Mouse (Mus musculus) adrenal gland, adult 18-20 months (tissue): ENCODE data around the gene Ahctf1. TPM values are rescaled to one million over a fixed set of nuclear protein-coding genes. Genes with fewer than 3 reads are reported as not detected.

ENCODE experiments used
- DNase-seq, 2 experiments: peaks; one replicate each; pipeline ENCODE4 v3.0.0; 2021 to 2022; ENCODE audit warnings: low spot score in 2 of 2
- total RNA-seq, 2 experiments: library from RNA; stranded (reverse); gene quantifications; 1 replicate in 1 of 2; 2 replicates in 1 of 2; pipeline ENCODE4 v1.2.3; 2021

The Ahctf1 gene
- total RNA-seq, 2 experiments from 2014 or later: 34.6 to 34.9 TPM

GRCm38 (mm10) chr1:179805751-179806150 is 2.3 kb upstream of the Ahctf1 start:
- no peak for DNase-seq

- no peak for DNase-seq
These were observed 831 bp upstream of the Ahctf1 start for GRCm38 (mm10) chr1:179804140-179804881.

- peak; percentile 62 to 65 for DNase-seq
These were observed 619 bp downstream of the Ahctf1 start, which contains the start of gene Gm10518 for GRCm38 (mm10) chr1:179802610-179803512. Gene Gm10518, plus strand, starts transcription at chr1:179803376.

- DNase-seq: no peak
These were observed 4.7 kb downstream of the Ahctf1 start for GRCm38 (mm10) chr1:179798794-179799193.

DNA sequence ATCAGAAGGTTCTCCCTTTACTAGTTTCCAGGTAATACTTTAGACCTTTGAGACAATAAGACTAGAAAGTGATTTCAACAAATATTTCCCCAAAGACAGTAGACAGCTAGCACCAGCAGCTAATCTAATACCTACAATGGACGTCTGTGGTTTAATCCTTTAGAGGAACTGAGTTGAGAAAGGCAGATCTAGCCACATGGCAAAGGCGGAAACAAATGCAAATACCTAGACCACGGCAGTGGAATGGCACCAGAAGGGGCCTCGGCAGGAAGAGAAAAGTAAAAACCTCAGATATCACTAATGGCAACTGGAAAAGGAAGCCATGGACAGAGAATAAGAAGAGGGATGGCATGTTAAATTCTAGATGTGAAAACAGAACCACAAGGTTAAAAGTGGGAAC is 16.2 kb downstream of the Ahctf1 start:
- no peak for DNase-seq

DNA sequence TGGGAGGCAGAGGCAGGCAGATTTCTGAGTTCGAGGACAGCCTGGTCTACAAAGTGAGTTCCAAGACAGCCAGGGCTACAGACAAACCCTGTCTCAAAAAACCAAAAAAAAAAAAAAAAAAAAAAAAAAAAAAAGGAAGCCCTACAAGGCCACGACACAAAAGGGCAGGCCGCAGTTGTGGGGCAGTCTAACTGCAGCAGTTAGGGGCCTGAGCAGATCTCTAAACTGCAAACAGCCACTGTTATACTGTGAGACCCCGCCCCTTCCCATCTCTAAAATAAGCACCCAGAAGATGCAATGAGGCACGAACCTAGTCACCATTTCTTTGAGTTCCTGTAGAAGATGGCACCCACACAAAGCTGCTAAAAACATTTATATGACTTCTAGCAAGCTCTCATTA is 18.0 kb downstream of the Ahctf1 start:
- no peak for DNase-seq

DNA sequence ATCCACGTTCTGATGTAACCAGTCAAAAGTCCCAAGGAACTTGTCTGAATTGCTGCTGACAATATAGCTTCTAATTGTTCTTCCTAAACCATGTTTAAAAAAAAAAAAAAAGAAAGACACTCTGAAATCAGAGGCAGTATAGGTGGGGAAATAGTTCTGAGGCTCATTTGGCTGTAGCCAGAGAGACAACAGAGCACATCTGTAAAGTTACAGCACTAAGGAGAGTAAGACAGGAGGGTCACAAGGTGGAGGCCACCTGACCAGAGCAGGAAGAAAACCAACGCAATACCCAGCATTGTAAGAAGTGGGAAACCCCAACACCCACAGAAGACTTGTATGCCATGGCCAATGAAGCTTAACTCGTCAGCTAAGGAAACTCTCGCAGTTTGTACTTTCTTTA is 19.4 kb downstream of the Ahctf1 start:
- no peak for DNase-seq

- no peak for DNase-seq
These were observed 26.6 kb downstream of the Ahctf1 start for GRCm38 (mm10) chr1:179776831-179777230.

DNA sequence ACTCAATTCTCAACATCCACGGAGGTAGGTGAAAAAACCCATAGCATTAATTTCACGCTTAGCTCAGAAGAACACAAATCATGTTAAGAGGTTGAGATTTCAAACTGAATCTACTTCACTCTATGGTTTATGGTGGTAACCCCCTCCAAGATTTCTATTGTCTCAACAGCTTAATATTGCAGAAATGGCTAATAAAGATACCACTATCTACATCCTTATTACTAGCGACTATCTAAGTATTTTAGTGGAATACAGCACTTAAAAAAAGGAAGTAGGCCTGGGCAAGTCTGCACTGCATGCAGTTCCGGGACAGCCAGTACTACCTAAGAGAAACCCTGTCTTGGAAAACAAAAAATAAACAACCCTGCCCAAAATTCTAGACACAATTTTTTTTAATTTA is 42.9 kb downstream of the Ahctf1 start:
- DNase-seq: no peak

GRCm38 (mm10) chr1:179760086-179760485 is 43.4 kb downstream of the Ahctf1 start:
- DNase-seq: no peak

GRCm38 (mm10) chr1:179756477-179756876 is 47.0 kb downstream of the Ahctf1 start:
- no peak for DNase-seq

DNA sequence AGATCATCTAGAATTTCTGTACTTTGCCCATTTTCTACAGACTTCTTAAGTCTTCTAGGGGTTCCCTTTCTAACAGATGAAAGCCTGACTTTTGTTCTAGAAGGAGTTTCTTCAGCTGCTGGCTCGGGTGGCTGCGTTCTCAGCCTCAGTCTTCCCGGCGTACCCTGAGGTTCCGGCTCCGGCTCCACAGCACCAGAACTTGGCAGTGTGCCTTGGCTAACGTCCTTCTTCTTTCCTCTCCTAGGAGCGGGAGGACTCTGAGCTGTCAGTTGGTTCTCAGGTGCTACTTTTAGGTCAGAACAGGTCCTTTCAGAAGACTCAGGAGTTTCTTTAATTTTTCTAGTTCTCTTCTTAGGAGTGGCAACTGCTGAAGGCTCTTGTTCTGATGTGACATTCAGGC is 50.5 kb downstream of the Ahctf1 start:
- no peak for DNase-seq

- DNase-seq: no peak
These were observed 51.2 kb downstream of the Ahctf1 start for GRCm38 (mm10) chr1:179752276-179752675.

DNA sequence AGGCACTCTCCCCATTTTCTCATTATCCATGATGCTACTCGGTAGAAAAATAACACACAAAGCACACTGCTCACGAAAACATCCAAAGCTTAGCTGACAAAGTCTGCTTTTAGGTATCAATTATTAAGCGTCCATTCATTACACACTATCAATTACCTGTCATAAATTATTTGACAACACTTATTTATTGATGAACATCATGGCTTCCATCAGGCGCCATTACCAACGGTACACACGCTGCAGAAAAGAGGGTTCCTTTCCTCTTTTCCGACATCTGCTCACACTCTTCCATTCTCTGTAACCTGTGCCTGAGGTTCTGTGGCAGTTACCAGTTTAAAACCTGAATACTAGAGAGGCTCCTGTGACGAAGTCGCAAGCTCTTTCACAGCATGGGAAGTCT is 58.3 kb downstream of the Ahctf1 start, which contains the start of gene Kif28:
TSS of gene Kif28 (minus strand) at position 101 of the 400 bp plus-strand sequence.
- DNase-seq: no peak

DNA sequence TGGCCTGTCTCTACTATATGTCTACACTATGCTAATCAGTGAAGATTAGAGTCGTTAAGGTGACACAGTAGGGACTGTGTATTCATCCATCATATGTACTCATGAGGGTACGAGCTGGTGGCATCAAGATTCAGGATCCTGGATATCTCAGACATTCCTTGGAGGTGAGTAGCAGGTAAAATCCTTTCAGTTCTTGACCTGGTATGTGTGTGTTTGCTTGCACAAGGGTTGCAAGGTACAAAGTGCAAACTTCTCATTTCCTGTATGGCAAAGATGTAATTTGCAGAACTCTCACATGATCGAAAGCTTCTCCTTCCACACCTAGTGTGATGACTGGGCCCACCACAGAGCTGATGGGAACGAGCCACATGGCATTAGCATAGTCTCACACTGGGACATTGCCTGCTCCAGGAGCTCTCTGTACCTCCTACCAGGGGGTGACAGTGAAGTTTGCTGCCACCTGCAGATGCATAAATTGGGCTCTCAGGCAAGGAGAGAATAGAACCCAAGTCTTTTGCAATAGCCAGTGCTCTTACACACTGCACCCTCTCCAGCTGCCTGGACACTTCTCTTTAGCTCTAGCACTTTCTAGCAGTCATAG is 59.8 kb downstream of the Ahctf1 start:
- DNase-seq: no peak

DNA sequence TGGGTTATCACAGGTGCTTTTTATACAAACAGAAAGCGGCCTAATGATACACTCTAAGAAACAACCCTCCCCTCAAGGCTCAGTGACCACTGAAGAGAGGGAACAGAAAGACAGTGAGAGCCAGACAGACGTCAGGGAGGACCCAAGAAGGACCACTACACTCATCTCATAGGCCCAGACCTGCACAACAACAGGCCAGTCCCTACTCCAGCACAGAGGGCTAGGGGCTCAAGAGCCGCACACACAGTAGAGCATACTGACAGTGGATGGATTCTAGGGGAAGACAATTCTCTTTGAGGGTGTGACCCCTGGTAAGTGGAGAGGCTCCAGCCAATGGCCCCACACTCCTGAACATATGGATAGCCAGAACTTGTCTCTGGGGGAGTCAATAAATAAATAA is 67.0 kb downstream of the Ahctf1 start:
- no peak for DNase-seq

DNA sequence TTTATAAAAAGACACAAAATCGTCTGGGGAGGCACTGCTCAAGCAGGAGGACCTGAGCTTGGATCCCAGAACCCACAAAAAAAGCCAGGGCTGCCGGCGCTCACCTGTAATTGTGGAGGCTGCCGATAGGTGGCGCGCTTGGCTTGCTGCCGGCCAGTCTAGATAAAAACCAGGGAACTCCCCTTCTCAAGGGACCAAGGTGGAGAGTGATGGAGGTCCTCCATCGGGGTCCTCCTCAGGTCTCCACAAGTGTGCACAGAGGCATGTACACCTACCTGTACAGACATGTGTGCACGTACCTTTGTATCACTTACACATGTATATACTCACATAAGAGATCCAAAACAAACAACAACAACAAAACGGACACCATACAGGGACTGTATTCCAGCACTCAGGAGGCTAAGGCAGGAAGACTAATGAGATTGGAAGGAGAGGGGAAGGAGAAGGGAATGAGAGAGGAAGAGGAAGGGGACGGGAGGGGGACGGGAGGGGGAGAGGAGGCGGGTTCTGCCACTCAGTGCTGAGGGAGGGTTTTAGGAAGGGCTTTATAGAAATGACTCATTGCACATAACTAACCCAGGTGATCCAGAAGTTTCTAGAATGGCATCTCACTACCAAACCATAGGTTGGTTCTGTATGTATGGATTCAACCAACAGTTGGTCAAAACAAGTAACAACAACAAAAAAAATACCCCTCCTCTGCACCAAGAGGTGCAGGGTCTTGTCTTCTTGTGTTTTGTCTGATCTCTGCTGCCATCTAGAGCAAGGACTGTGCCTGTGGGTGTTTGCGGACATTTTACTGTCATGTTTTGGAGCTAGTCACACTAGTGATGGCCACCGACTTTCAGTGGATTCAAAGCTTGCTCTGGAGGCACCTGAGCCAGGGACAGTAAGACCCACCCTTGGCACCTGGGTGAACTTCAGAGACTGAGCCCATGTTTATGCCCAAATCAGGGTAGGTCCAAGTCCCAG is 68.7 kb downstream of the Ahctf1 start:
- DNase-seq: peak; percentile 66 to 68

GRCm38 (mm10) chr1:179731391-179731790 is 72.1 kb downstream of the Ahctf1 start:
- no peak for DNase-seq

GRCm38 (mm10) chr1:179728661-179729060 is 74.8 kb downstream of the Ahctf1 start:
- DNase-seq: no peak

GRCm38 (mm10) chr1:179722811-179723469 is 80.5 kb downstream of the Ahctf1 start:
- no peak for DNase-seq
